Mouse (Mus musculus) frontal cortex, adult 2 months (tissue): Measurements from ENCODE around the gene Epo. TPM values are rescaled to one million over a fixed set of nuclear protein-coding genes. Genes with fewer than 3 reads are reported as not detected.

Experiments used
- DNase-seq, 2 experiments: peaks; one replicate each; pipeline ENCODE4 v3.0.0; 2022; ENCODE audit warnings: low spot score in 1 of 2; ENCODE audit errors: extremely low spot score in 1 of 2
- polyA plus RNA-seq: library from polyadenylated mRNA; depleted of rRNA; stranded (reverse); fragments of >200 nt; gene quantifications from 2 replicates; pipeline ENCODE4 v1.2.3, GENCODE M21; 2012; rRNA removed

The Epo gene
- not detected in 2 replicates for polyA plus RNA-seq

DNA sequence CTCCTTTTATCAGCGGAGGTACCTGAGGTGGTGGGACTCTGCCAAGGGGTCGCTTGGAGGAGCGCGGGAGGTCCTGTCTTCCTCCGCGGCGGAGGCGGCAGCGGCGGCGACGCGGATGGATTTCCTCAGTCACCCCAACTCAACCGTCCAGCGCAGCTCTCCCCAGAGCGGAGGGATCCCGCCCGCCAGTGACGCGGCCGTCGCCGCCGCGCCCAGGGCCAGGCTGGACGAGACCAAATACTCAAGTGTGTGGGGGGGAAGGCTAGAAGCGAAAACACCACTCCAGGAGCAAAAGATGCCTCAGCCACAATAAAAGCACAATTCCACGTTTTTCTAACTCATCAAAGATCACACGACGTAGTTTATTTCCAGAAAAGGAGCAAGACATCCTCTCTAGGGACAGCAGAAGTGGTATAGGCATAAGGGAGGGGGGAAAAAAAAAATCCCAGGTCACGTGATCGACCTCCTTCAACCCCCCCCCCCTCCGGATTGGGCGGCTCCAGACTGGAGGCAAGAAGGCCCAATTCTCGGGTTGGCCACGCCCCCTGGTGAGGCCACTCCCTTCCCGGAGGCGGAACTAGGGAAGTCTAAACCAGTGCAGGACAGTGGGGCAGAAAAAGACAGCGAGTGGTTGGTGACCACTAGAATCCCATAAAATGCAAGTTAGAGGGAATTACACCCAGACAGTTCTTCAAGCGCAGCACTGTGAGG lies at the start of gene Epo, which contains the start of gene Gnb2:
Gene Epo, minus strand, starts transcription at position 126 of the 711 bp plus-strand sequence.
Gene Gnb2, minus strand, starts transcription at position 394 of the 711 bp plus-strand sequence.
- DNase-seq = peak; percentile 97 to 98

DNA sequence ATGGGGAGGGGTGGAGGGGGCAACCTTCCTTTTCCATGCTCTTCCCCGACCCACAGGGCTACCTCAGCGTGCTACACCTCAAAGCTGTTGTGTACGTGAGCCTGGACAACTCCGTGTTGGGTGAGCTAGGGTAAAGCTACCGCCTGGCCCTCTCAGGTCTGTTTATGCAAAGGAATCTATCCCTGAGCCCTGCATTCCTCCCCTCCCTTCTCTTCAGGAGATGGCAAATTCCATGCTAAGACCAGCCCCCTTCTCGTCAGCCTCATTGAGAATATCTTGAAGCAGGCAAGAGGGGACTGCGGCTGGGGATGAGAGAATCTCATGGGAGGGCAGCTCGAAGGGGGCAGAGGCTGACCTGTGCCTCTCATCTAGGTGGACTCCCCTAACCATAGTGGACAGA lies 49.7 kb upstream of the Epo start:
- no peak for DNase-seq

DNA sequence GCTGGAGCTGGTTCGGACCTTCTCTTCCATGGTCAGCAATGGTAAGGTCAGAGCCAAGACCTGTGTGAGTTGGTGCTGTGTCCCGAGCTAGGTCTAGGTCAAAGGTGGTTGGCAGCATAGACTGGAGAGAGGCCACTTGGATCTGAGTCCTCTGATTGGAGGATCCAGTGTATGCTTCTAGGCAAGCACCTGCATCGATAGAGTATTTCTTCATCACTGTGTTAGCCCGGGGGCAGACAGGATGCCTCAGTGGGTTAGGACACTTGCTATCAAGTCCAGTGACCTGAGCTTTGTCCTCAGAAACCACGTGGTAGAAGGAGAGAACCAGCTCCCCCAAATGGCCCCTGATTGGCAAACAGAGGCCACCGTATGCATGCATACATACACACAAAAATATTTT lies 47.2 kb upstream of the Epo start:
- no peak for DNase-seq

DNA sequence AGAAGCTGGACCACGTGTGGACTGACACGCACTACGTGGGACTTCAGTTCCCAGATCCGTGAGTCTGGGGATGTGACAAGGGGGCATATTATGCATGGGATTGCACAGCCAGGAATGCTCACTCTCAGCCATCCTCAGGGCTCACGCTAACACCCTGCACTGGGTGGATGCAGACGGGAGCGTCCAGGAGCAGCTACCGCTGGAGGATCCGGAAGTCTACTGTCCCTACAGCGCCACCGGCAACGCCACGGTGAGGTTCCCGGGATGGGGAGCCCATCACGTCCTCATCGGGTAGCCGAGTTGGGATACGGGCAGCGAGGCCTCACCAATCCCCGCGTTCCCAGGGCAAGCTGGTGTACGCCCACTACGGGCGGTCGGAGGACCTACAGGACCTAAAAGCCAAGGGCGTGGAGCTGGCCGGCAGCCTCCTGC lies 41.4 kb upstream of the Epo start:
- peak in 1 of 2 experiments; percentile 57 for DNase-seq

DNA sequence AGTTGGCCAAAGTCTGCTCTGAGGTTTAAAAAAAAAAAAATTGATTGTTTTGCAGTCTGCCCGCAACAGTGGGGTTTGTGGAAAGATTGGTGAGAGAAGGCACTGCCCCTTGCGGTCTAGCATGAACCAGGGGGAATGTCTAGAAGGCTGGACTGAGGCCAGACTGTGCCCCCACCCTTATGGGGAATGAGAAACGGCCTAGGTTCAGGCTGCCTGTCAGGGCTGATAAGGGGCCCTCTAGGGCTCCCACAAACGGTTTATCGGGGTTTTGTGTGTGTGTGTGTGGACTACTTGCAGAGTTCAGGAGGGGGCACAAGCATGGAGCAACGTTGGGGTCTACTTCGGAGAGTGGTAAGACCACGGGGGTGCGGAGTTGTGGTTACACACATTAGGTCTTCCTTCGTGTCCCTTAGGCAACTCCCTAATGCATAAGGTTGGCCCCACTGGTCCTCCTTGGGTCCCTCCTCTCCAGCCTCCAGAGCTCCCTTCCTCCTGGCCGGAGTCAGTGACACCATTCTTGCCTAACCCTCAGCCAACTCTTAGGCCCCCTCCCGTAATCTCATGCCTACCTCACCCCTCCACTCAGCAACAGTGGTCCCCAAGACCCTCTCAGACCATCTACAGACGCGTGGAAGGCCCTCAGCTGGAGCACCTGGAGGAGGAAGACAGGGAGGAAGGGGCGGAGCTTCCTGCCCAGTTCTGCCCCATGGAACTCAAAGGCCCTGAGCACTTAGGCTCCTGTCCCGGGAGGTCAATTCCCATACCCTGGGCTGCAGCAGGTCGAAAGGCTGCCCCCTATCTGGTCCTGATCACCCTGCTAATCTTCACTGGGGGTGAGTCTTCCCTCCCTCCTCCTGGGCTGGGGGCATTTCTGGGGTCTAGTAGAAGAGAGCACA lies 37.9 kb upstream of the Epo start:
- no peak for DNase-seq

DNA sequence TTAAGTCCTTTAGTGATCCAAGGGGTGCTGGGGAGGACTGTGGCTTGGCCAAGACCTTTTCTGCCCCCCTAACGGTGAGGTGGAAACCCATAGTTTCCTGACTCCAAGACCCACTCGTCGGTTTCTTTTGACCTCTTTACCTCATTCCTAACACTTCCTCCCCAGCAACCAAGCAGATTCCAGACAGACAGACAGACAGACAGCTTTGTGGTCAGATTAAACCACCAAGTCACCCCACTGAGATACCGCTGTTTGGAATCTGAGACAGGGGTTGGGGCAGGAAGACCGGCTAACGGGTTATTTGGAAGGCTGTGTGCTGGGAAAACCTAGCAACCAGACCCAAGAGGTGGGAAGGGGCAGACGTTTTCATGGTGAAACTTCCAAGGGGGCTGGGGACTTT lies 37.1 kb upstream of the Epo start:
- DNase-seq = no peak

DNA sequence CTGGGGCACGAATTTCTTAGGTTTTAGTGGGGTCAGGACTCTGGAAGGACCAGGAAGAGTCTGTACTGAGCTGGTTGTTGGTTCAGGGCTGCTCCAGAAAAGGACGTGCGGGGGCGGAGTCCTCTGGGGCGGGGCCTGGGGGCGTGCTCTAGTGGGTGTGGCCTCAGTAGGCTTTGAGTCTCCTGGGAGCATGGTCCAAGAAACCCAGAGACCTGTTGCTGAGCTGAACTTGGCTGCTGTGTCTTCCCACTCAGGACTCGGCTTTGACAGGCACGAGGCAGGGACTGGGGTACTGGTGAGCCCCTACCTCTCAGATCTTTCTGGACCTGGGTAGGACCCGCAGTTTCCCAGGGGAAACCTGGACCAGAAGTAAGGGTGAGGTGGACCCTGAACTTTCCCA lies 36.6 kb upstream of the Epo start, which contains the start of gene Tfr2:
Gene Tfr2, plus strand, starts transcription at position 176 of the 400 bp plus-strand sequence.
- DNase-seq = no peak

DNA sequence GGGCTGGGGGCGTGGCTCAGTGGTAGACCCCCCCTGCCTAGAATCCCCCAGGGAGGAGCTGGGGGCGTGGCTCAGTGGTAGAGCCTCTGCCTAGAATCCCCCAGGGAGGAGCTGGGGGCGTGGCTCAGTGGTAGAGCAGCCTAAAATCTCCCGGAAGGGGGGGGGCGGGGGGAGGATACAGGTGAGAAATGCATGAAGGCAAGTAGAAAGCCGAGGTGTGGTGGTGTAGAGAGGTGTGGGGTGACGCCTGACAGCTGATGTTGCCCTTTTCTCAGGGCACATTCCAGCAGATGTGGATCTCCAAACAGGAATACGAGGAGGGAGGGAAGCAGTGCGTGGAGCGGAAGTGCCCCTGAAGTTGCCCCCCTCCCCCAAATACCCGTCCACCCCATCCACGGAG lies 36.0 kb upstream of the Epo start:
- no peak for DNase-seq

DNA sequence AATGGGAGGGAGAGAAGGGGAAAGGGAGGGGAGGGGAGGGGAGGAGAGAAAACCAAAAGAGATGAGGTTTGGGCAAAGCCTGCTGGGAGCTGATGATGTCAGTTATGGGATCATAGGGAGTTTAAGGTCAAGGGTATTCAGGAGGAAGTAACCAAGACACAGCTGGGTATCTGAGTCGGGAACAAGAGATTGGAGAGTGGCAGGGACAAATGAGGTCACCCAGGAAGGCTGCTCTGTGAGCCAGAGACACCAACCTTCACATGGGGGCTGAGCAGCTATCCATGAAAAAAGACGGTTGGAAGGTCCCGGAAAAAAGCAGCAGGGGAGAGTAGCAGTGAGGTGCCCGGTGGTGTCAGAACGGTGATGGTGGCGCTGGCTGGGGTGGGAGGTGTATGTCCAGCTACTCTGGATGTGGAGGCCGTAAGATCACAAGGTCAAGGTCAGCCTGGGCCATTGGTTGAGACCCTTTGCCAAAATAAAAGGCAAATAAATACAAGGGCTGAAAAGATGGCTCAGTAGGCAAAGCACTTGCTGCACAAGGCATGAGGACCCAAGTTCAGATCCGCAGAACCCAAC lies 35.3 kb upstream of the Epo start:
- no peak for DNase-seq

DNA sequence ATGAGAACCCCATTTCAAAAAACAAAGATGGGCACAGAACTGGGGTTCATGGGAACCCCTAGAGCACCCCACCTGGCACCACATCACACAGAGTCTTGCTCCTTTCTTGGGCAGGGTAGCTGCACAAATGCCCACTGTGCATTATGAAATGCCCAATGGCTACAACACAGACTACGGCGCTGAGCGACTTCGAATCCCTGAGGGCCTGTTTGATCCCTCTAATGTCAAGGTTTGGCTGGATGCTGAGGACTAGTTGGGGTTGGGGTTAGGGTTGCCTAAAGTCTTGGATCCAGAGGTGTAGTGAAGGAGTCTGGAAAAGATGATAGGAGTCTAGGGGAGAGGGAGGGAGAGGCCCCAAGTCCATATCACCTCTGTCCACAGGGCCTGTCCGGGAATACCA lies 33.4 kb upstream of the Epo start:
- DNase-seq = no peak

DNA sequence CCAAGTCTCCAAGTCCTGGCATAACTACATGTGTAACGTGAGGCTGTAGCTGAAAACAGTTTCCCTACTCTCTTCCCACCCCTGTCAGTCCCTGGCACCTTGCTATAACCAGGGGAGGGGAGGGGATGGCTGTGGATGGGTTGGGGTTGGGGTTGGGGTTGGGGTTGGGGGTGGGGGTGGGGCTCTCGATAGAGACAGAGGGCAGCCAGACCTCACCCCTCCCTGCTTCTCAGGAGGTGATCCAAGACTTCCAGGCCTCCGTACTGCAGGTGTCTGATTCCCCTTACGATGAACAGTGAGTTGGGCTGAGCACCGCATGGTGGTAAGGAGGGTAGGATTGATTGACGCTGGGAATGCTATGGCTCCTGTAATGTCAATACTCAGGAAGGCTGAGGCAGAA lies 32.7 kb upstream of the Epo start:
- DNase-seq = no peak

DNA sequence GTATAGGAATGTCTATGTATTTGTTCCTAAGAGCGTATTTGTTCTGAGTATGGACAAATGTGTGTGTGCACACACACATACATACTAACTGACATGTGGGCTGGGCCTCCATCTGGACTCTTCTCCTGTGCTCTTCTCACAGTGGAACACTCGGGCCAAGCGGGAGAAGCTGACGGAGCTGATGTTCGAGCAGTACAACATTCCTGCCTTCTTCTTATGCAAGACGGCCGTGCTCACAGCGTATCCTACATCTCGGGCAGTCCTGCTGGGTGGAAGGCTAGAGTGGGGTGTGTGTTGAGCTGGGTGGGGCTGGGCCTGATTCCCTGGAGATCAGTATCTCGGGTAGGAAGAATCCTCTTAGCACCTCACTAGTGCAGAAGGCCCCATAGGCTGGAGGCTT lies 29.9 kb upstream of the Epo start:
- DNase-seq = peak in 1 of 2 experiments; percentile 47

DNA sequence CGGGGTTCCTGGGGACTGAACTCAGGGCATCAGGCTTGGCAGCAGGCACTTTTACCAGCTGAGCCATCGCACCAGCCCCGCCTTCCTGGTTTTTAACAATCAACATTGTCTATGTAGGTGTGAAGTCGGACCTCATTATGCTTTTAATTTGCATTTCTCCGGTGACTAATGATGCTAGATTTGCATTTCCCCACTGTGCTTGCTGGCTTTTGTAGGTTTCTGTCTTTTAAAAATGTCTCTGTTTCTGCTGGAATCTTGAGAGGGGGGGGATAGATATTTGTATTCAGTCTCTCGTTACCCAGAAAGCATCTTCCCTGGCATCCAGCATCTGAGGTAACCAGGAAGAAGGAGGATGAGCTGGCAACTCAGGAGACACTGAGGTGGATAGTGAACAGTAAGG lies 28.5 kb upstream of the Epo start:
- DNase-seq = peak in 1 of 2 experiments; percentile 59

DNA sequence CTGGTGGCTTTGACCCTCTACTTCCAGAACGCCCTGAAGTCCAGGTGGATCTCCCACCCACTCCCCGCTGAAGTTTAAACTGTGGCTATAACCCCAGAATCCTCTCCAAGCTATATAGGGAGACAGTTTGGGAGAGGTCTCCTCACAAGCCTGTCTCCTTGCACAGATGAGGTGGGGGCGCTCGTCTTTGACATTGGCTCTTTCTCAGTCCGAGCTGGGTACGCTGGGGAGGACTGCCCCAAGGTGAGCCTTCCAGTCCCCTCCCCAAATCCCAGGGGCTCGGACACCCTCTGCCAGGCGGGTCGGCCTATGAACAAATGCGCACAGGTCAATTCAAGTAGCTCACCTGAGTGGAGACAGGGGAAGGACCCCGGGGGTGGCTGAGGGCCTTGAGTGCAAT lies 20.9 kb upstream of the Epo start:
- no peak for DNase-seq

DNA sequence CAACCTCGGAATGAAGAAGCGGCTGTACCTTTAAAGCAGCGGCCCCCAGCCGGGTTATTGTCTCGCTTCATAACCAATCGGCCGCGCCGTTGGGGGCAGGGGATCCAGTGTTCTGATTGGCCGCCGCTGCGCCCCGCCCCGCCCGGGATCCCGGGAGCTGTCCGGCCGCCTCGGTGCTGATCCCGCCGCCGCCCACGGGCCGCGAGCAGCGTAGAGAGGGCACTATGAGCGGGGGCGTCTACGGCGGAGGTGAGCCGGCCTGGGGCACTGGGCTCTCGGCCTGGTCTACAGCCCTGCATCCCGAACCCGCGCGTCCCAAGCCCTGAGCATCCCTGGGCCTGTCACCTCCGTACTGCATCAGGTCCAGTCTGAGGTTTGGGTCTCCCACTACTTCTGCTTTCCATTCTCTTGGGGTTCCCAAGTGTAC lies 20.4 kb upstream of the Epo start, which contains the start of gene Actl6b:
Gene Actl6b, plus strand, starts transcription at position 107 of the 427 bp plus-strand sequence.
- DNase-seq = peak; percentile 86 to 93

DNA sequence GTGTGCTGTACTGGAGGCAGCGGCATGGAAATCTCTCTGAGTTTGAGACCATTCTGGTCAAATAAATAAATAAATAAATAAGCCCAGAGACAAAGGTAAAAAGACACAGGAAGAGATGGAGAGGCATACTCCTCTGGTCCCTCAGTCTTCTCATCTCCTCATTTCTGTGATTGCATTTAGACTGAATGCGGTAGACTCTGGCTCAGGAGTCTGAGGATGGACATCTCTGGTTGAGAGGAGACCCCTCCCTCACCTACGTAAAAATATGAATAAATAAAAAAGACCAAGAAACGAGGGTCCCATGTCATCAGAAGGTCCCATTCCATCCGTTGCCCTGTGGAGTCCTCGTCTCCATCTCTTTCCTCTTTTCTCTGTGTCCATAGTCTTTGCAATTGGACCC lies 20.0 kb upstream of the Epo start:
- DNase-seq = no peak

DNA sequence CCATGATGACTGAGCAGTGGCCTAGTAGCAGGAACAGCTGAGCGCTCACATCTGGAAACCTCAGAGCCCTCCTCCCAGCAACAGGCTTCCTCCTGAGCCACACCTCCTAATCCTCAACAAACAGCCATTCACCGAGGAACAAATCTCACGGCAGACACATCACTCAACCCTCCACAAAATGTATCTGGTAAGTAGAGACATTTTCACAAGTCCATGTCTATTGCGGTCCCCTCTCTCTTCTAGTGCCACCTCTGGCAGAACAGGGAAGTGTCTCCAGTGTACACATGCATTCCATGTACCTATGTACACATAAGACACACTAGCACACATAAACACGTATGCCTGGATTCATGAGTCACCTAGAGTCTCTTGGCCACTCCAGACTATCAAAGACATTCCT lies 18.1 kb upstream of the Epo start:
- no peak for DNase-seq

DNA sequence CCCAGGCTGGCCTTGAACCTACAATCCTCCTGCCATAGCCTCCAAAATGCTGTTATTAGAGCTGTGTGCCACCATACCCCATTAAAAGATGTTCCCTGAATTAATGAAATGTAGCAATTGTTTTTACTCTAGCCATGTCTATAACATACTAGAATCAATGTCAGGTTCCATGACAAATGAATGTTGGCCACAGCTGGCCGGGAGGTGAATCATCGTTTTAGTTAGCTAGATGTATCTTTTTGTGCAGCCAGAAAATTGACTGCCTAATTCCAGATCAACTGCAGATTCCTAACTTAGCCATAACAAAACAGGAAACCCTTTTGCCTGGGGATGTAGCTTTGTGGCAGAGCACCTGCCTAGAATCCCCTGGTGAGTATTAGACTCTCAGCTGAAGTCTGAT lies 16.8 kb upstream of the Epo start:
- DNase-seq = no peak

DNA sequence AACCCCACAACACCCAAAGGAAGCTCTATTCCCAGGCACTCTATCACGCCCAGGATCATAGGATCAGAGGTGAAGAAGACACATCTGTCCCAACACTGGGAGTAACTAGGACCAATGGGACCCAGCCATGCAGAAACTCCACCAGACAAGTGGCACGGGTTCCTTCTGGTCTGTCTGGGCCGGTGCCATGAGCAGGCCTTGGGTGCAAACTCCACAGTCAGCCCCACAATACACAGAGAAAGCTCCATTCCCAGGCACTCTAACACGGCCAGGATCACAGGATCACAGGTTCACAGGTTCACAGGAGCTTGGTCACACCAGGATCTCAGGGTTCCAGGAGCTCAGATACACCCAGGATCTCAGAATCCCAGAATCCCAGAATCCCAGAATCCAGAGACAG lies 12.6 kb upstream of the Epo start:
- no peak for DNase-seq

DNA sequence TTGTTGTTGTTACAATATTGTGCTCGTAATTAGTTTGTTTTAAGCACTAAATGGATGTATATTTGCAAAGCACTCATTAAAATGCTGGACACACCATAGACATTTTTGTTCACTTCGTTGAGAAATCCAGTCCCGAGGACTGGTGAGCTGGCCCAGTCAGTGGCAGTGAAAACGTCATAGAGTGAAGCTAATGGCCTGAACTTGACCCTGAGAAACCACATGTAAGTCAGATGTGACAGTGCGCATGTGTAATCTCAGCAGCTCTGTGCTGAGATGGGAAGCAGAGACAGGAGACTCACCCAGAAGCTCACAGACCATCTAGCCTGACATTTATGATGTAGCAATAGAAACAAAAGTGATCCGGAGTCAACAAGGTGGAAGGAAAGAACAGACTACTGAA lies 11.9 kb upstream of the Epo start:
- no peak for DNase-seq
